Mouse (Mus musculus) limb, embryonic 11.5 days (tissue): ENCODE data around the gene Msrb3. TPM values are rescaled to one million over a fixed set of nuclear protein-coding genes. Genes with fewer than 3 reads are reported as not detected.

Experiments used
- ATAC-seq: fragments of 200-750 bp; cut with Nextera tagmentation; 2 replicates; pipeline ENCODE4 v1.8.0; 2017; ENCODE audit warnings: low read depth; ENCODE audit not compliant: insufficient number of reproducible peaks, low FRiP score, low TSS enrichment
- DNase-seq: peaks from one replicate; pipeline ENCODE4 v3.0.0-alpha.2; 2015; ENCODE audit warnings: low spot score
- H3K27ac ChIP-seq: fragments of 300-500 bp; sonication (generic); replicated peaks from 2 replicates; pipeline ENCODE4 v1.5.1; 2014; ENCODE audit warnings: low read depth, mild to moderate bottlenecking, low read length
- H3K27me3 ChIP-seq: fragments of 300-500 bp; sonication (generic); 2 replicates; pipeline ENCODE4 v1.6.1; 2014; ENCODE audit warnings: mild to moderate bottlenecking, low read length, mixed read lengths; ENCODE audit not compliant: control insufficient read depth, insufficient read depth
- H3K36me3 ChIP-seq: fragments of 300-500 bp; sonication (generic); 2 replicates; pipeline ENCODE4 v1.6.1; 2014; ENCODE audit warnings: mild to moderate bottlenecking, low read length, moderate library complexity, mixed read lengths; ENCODE audit not compliant: control insufficient read depth, insufficient read depth
- H3K4me1 ChIP-seq: fragments of 300-500 bp; sonication (generic); 2 replicates; pipeline ENCODE4 v1.6.1; 2014; ENCODE audit warnings: low read length, mixed read lengths; ENCODE audit not compliant: control insufficient read depth, insufficient read depth
- H3K4me2 ChIP-seq: fragments of 300-500 bp; sonication (generic); 2 replicates; pipeline ENCODE4 v1.6.1; 2014; ENCODE audit warnings: low read depth, mild to moderate bottlenecking, moderate library complexity; ENCODE audit not compliant: severe bottlenecking
- H3K4me3 ChIP-seq: fragments of 300-500 bp; sonication (generic); 2 replicates; pipeline ENCODE4 v1.5.1; 2014; ENCODE audit warnings: low read depth, low read length
- H3K9ac ChIP-seq: fragments of 300-500 bp; sonication (generic); 2 replicates; pipeline ENCODE4 v1.6.1; 2014; ENCODE audit warnings: mild to moderate bottlenecking, low read length
- H3K9me3 ChIP-seq: fragments of 300-500 bp; sonication (generic); 2 replicates; pipeline ENCODE4 v1.6.1; 2016; ENCODE audit warnings: low read length; ENCODE audit not compliant: control insufficient read depth
- WGBS: fragments of 180-500 bp; shearing (Covaris S2); extraction: QIAGEN DNeasy Blood & Tissue Kit; methylation state at CpG from one replicate; pipeline ENCODE4 v1.1.7; 2014; 5-methylcytosine and 5-hydroxymethylcytosine counted together
- polyA plus RNA-seq: library from polyadenylated mRNA; unstranded; fragments of >200 nt; fragmentation: Nextera tagmentation; extraction: Ambion mirVana; gene quantifications from 2 replicates; pipeline ENCODE4 v1.2.1, GENCODE M21; 2014

Msrb3 gene
- polyA plus RNA-seq, 1 experiment from 2014 or later, result 7.8 TPM

DNA sequence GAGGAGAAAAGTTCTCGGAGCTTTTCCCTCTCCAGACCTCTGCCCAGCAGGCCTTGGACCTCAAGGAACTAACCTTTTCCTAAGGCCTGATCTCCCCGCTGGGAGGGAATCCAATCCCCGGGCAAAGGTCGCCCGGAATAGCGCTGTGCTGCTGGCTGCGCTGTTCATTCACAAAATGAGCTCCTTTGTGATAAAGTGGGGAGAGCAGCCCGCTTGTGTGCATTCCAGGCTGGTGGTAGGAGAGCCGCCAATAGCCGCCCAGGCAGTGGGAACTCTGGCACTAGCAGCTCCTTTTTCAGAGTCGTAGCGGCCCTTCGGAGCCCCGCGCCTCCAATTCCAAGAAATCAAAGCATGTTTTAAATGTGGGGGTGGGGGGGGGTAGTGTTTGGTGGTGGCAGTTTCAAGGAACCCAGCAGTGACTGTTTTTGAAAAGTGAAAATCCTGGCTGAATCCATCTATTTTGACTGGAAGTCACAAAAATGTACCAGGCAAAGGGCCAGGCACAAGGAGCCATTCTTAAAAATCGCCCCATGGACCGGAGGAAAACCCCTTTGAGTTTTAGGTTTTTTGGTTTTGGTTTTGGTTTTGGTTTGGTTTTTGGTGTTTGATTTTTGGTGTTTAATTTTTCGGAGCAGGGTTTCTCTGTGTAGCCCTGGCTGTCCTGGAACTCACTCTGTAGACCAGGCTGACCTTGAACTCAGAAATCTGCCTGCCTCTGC lies 153.6 kb downstream of the Msrb3 start:
- peak overlapping the region; percentile 38 for H3K9ac ChIP-seq
- H3K4me2 ChIP-seq, result peak overlapping the region; percentile 45
- H3K27me3 ChIP-seq, result no peaks in the 10 kb centered on the region
- no peaks in the 10 kb centered on the region for H3K9me3 ChIP-seq
- ATAC-seq (peak; percentile 86), DNase-seq (peak; percentile 88)
- H3K4me3 ChIP-seq, result peak overlapping the region; percentile 1; the same call in 1 of the 2 replicates
- peak overlapping the region; percentile 97 for H3K27ac ChIP-seq
- H3K4me1 ChIP-seq, result peaks cover 25% of the 10 kb centered on the region
- no peaks in the 10 kb centered on the region for H3K36me3 ChIP-seq
- 7% methylated on average over 18 of the region's 18 CpGs for WGBS

DNA sequence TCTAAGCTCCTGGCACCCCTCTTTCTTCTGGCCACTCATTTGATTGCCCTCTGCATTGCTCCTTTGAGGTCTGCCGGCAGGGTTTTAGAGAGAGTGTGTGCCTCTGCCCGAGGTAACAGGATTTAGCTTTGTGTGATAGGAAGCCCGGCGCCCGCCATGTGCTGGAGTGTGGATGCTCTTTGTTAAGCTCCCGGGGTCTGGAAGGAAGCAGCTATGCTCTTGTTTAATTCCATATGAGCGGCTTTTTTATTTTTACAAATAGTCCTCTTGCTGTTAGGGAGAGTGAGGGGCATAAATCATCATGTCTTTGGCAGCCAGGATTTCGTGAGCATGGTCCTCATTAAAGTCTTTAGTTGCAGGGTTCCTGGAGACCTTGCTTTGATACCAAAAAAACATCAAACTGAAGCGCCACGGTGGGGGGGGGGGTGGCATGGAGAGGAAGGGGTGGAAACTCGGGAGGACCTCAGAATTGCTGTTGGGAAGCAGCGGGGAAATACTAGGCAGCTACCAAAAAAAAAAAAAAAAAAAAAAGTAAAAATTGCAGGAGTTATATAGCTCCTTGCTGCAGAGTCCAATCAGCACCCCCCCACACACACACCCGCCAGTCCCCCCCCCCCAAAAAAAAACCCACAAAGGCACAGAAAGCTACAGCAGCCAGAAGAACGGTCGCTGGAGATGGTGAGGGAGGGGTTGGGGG lies 154.3 kb downstream of the Msrb3 start:
- under 1% methylated on average over 15 of the region's 15 CpGs for WGBS
- DNase-seq, result peak; percentile 85
- peaks cover 25% of the 10 kb centered on the region for H3K4me1 ChIP-seq
- H3K27ac ChIP-seq, result peak overlapping the region; percentile 97
- no peaks in the 10 kb centered on the region for H3K36me3 ChIP-seq
- H3K4me2 ChIP-seq, result peak overlapping the region; percentile 45
- H3K9me3 ChIP-seq, result no peaks in the 10 kb centered on the region
- ATAC-seq, result peak; percentile 83
- peak overlapping the region; percentile 1; the same call in 1 of the 2 replicates for H3K4me3 ChIP-seq
- peak overlapping the region; percentile 58 for H3K9ac ChIP-seq
- H3K27me3 ChIP-seq, result no peaks in the 10 kb centered on the region

- H3K9ac ChIP-seq, result no peak overlapping the region
- WGBS, result 24% methylated on average over 14 of the region's 14 CpGs
- no peak overlapping the region for H3K4me3 ChIP-seq
- H3K4me2 ChIP-seq, result peak overlapping the region; percentile 45; the same call in 1 of the 2 replicates
- no peaks in the 10 kb centered on the region for H3K27me3 ChIP-seq
- no peaks in the 10 kb centered on the region for H3K9me3 ChIP-seq
- ATAC-seq (no peak), DNase-seq (no peak)
- H3K4me1 ChIP-seq, result peaks cover 10% of the 10 kb centered on the region
- no peaks in the 10 kb centered on the region for H3K36me3 ChIP-seq
- H3K27ac ChIP-seq, result no peak overlapping the region
These were observed 162.3 kb downstream of the Msrb3 start for GRCm38 (mm10) chr10:120736508-120737069.

DNA sequence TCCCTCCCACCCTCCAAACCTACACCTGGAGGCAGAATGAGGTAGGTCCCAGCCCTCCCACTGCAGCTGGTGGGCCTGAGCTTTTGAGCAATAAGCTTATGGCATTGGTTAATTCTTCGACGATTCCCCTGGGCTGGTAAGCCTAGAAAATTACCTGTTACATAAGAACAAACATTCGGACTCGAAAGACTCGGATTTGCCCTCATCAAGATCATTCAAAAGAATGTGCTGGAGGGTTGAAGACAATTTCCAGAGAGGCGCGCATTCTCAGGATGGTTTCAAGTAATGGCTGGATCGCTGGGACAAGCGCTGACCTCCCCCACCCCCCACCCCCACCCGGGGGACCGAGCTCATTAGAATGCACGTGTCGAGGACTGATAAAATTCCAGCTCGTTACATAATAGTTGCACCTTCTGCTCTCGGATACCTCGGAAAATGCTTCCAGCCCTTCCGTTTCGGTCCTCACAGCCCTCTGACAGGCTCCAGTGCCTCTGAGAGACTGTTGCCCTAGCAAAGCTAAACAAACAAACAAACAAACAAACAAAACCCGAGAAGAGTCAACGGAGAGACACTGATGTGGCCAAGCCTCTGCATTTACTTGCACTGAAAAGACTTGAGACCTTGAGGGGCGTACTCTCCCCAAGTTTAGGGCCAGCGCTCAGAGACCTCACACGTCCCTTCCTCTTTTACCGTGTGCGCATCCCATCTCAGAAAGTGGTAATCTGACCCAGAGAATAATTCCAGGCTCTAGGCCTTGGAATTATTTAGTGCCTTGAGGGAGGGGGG lies 163.0 kb downstream of the Msrb3 start:
- H3K4me1 ChIP-seq, result peaks cover 10% of the 10 kb centered on the region
- no peak overlapping the region for H3K4me3 ChIP-seq
- 0 out of 2 replicates have a peak, but pooled peaks have one; percentile 62 for ATAC-seq
- no peak overlapping the region for H3K27ac ChIP-seq
- DNase-seq, result peak; percentile 53
- no peaks in the 10 kb centered on the region for H3K36me3 ChIP-seq
- WGBS, result 8% methylated on average over 25 of the region's 25 CpGs
- no peaks in the 10 kb centered on the region for H3K9me3 ChIP-seq
- peak overlapping the region; percentile 45 for H3K4me2 ChIP-seq
- no peaks in the 10 kb centered on the region for H3K27me3 ChIP-seq
- peak overlapping the region; percentile 46 for H3K9ac ChIP-seq

GRCm38 (mm10) chr10:120734364-120734763 lies 164.5 kb downstream of the Msrb3 start:
- Histone ChIP-seq H3K4me1 (peaks cover 10% of the 10 kb centered on the region), H3K9me3 (no peaks in the 10 kb centered on the region), H3K9ac (no peak overlapping the region), H3K4me2 (no peak overlapping the region), H3K4me3 (no peak overlapping the region), H3K27ac (no peak overlapping the region), H3K27me3 (no peaks in the 10 kb centered on the region), H3K36me3 (no peaks in the 10 kb centered on the region)
- DNase-seq, result no peak
- ATAC-seq, result no peak
- 100% methylated on average over 2 of the region's 2 CpGs for WGBS

Other genes with a start within 250 kb of the Msrb3 start
- 5.8 and 7.0 TPM in 2 replicates for gene Lemd3, start 80.2 kb upstream of the Msrb3 start, polyA plus RNA-seq
- 50.8 and 53.5 TPM in 2 replicates for gene Wif1, start 134.9 kb upstream of the Msrb3 start, polyA plus RNA-seq